Mouse (Mus musculus) T-helper 2 cell (primary cell): Measurements from ENCODE around the gene Arhgef6.

Experiments
- in situ Hi-C: fragments of 300-600 bp; cut with MboI, MseI; formaldehyde crosslinking; loops from one replicate; pipeline ENCODE4 v1.15.1; 2025; ENCODE audit warnings: high pct_unique_total_duplicates

Gene Arhgef6

DNA sequence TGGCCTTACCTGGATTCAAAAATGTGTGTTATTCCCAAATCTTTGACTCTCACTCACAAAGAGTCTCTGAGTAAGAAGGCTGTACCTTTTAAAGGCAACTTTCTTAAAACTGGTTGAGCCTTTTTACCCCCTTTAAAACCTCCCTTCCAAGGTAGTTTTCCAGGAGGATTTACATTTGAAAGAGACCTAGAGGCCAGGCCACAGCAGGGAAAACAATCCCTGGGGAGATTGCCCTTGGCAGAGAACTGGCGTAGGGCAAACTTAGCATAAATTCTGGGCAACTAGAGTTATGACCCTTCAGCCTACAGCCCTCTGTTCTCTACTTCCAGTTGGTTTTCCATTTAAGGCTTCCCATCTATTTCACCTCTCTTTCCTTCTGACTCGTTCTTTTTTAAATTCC is 140.5 kb downstream of the Arhgef6 start:
- in situ Hi-C loops: no loop called here

DNA sequence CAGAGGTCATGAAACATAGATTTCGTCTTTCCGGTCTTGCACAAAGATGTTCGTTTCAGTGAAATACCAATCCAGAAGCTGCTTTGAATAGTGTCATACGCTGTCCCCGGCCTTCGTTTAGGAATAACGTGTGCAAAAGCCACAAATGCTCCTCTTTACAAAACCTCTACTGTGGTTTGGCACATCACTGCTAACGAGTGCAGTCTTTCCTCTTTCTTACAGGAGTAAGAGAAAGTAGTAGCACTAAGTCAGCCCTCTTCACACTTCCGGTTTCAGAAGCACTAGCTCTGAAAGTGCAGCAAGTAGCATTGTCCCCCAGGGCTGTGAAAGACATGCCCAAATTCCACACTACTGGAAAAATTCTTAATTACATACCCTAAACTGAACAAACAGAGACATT is 142.2 kb downstream of the Arhgef6 start:
- in situ Hi-C loops: no loop called here

DNA sequence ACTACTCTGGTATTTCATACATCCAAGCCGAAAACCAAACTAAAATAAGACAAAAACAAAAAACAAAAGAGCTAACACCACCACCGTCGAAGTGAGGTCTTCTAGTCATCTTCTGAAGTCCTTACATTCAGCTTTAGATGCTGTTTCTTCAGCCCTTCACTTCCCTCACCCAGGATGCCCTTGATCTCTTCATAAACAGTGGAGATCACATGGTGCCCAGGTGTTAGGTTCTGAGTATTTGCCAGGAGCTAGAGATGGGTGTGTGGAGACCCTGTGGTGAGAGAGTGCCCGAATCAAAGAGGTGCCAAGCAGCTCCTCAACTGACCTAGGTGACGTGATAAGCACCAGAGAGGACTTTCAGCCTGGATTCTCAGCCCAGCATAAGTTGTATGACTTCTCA is 149.2 kb downstream of the Arhgef6 start:
- in situ Hi-C loops: no loop called here

DNA sequence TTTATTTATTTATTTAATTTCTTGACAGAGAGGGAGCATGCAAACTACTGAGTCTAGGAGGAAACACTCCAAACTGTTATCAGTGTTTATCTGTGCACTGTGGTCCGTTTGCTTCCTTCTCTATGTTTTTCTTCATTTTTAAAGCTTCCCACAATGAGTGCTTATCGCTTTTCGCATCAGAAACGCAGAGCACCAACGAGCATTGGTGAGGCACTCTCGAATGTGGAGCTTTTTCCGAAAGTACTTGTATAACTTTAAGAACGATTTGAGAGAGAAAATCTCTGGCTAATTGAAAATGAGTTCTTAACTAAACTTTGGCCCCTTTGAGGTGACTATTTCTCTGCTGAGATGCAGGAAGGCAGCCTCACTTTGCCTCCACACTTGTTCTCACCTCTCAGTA is 151.2 kb downstream of the Arhgef6 start:
- in situ Hi-C loops: no loop called here

DNA sequence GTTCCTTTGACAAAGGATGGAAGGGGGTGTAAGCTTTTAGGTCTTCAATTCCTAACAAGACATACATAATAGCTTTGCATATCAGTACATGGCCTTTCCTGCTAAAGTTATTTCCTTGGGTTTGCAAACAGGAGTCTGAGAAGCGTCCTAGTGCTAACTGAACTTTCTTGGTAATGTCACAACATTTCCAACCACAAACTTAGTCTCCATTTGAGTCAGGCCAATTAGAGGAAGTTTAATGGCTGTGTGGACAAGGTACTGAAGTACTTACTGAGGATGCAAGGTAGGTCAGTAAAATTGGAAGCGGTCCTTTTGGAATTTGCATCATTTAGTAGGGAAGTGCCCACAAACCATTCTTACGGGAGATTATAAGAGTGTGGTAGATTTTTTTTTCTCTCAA is 155.2 kb downstream of the Arhgef6 start:
- in situ Hi-C loops: no loop called here

DNA sequence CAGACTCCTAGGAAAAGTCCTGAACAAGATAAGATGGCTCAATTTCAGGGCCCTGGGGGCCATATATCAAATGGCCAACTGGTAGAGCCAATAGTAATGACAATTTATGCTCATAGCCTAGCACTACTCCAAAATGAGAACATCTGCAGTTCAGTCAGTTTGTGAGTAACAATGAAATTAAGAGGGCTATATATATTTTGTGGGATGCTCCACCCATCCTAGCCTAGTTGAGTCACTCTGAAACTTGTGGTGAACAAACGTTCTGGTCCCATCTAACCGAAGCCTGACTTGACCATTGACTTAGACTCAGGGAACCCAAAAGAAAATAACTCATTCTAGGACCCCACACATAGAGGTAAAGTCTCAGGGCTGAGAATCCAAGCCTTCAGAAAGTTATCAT is 156.1 kb downstream of the Arhgef6 start:
- in situ Hi-C loops: no loop called here
